Mouse (Mus musculus) embryonic facial prominence, embryonic 14.5 days (tissue): ENCODE results near the gene Thsd7a. TPM values are rescaled to one million over a fixed set of nuclear protein-coding genes. Genes with fewer than 3 reads are reported as not detected.
A peak's percentile ranks its signal among the peaks of the same experiment; 100 is the strongest.

Experiments
- ATAC-seq: fragments of 200-750 bp; cut with Nextera tagmentation; 2 replicates; pipeline ENCODE4 v1.8.0; 2017; ENCODE audit warnings: low read depth, moderate number of reproducible peaks, moderate TSS enrichment
- DNase-seq: peaks from one replicate; pipeline ENCODE4 v3.0.0-alpha.2; 2015; ENCODE audit warnings: low spot score
- H3K27ac ChIP-seq: fragments of 300-500 bp; sonication (generic); replicated peaks from 2 replicates; pipeline ENCODE4 v1.5.1; 2014; ENCODE audit warnings: low read depth, mild to moderate bottlenecking, low read length, moderate library complexity
- H3K27me3 ChIP-seq: fragments of 300-500 bp; sonication (generic); replicated peaks from 2 replicates; pipeline ENCODE4 v1.6.1; 2014; ENCODE audit warnings: low read length; ENCODE audit not compliant: control insufficient read depth, insufficient read depth
- H3K36me3 ChIP-seq: fragments of 300-500 bp; sonication (generic); 2 replicates; pipeline ENCODE4 v1.6.1; 2014; ENCODE audit warnings: low read length, mixed read lengths; ENCODE audit not compliant: control insufficient read depth, insufficient read depth
- H3K4me1 ChIP-seq: fragments of 300-500 bp; sonication (generic); 2 replicates; pipeline ENCODE4 v1.6.1; 2014; ENCODE audit warnings: antibody characterized with exemption, low read length; ENCODE audit not compliant: control insufficient read depth, insufficient read depth
- H3K4me2 ChIP-seq: fragments of 300-500 bp; sonication (generic); 2 replicates; pipeline ENCODE4 v1.6.1; 2014; ENCODE audit warnings: low read depth, mild to moderate bottlenecking, low read length, moderate library complexity, mixed read lengths
- H3K4me3 ChIP-seq: fragments of 300-500 bp; sonication (generic); 2 replicates; pipeline ENCODE4 v1.5.1; 2014; ENCODE audit warnings: low read depth, mild to moderate bottlenecking, low read length
- H3K9ac ChIP-seq: fragments of 300-500 bp; sonication (generic); 2 replicates; pipeline ENCODE4 v1.6.1; 2014; ENCODE audit warnings: low read depth, mild to moderate bottlenecking, low read length, moderate library complexity, mixed read lengths
- H3K9me3 ChIP-seq: fragments of 300-500 bp; sonication (generic); 2 replicates; pipeline ENCODE4 v1.6.1; 2016; ENCODE audit warnings: low read length; ENCODE audit not compliant: control insufficient read depth
- WGBS: fragments of 180-500 bp; shearing (Covaris S2); extraction: QIAGEN DNeasy Blood & Tissue Kit; methylation state at CpG from one replicate; pipeline ENCODE4 v1.1.7; 2014; 5-methylcytosine and 5-hydroxymethylcytosine counted together
- polyA plus RNA-seq: library from polyadenylated mRNA; unstranded; fragments of >200 nt; fragmentation: Nextera tagmentation; extraction: Ambion mirVana; gene quantifications from 2 replicates; pipeline ENCODE4 v1.2.1, GENCODE M21; 2014

Gene Thsd7a
- polyA plus RNA-seq, 1 experiment from 2014 or later: 4.9 TPM

DNA sequence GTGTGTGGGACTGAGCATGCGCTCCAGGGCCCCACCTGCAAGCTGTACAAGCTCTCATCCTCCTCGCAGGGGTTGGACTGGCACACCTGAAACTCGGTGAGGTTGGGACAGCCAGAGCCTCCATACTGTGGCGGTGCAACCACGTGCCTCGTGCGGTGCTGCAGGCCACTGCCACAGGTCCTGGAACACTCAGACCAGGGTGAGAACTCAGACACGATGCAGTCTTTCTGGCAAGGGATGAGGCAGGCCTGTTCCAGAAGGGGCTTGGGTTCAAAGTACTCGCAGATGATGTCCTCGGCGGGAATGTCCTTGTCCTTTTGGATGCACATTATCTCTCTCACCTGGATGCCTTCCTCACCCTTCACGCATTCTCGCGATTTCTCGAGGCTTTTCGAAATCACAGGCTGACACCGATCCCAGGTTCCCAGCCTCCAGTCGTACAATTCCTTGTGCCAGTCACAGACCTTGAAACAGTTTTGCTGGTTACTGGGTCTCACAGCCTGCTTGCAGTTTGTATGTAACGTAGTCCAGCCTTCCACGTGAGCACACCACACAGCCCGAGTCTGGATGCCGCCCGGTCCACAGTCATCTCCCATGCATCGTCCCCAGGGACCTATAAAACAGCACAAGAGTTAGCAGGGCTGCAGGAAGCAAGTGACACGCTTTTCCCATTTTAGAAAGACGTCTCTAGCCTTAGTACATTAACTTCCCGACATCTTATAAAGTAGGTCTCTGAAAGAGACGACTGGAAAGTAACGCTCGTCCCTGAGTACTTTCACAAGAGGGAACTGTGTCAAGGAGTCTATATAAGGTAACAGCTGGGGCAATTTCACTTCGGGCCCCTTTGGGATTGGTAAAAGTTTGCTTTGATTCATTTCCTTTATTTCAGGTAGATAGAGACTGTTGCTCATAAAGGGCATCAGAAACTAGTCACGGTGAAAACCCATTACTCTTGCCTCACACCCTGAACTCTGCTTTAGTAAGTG lies 193.8 kb downstream of the Thsd7a start:
- Histone ChIP-seq H3K36me3 (no peaks in the 10 kb centered on the region), H3K27me3 (no peaks in the 10 kb centered on the region), H3K9ac (no peak overlapping the region), H3K9me3 (no peaks in the 10 kb centered on the region), H3K4me1 (no peaks in the 10 kb centered on the region), H3K4me3 (no peak overlapping the region), H3K4me2 (no peak overlapping the region), H3K27ac (no peak overlapping the region)
- 83% methylated on average over 32 of the region's 32 CpGs for WGBS
- no peak for DNase-seq
- no peak for ATAC-seq

DNA sequence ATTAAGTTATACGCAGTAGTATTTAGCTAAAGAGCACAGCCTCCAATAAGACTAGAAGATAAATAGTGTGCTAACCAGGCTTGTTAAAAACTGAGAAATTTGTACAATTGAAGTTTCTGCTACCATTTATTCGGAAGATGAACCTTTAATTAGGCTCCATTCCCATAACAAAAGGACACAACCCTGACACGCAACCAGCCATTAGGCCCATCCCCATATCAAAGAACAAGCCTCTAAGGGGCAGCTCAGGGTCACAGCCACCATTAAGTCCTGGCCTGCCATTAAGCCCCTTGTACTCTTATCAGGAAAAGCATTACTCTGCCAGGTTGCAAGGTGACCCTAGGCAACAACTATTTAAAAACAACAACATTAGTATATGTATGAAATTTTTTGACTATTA lies 198.0 kb downstream of the Thsd7a start:
- ATAC-seq (no peak), DNase-seq (no peak)
- Histone ChIP-seq H3K9me3 (no peaks in the 10 kb centered on the region), H3K27me3 (no peaks in the 10 kb centered on the region), H3K36me3 (no peaks in the 10 kb centered on the region), H3K4me1 (no peaks in the 10 kb centered on the region), H3K9ac (no peak overlapping the region), H3K4me2 (no peak overlapping the region), H3K27ac (no peak overlapping the region), H3K4me3 (no peak overlapping the region)
- WGBS: 74% methylated on average over 3 of the region's 3 CpGs

DNA sequence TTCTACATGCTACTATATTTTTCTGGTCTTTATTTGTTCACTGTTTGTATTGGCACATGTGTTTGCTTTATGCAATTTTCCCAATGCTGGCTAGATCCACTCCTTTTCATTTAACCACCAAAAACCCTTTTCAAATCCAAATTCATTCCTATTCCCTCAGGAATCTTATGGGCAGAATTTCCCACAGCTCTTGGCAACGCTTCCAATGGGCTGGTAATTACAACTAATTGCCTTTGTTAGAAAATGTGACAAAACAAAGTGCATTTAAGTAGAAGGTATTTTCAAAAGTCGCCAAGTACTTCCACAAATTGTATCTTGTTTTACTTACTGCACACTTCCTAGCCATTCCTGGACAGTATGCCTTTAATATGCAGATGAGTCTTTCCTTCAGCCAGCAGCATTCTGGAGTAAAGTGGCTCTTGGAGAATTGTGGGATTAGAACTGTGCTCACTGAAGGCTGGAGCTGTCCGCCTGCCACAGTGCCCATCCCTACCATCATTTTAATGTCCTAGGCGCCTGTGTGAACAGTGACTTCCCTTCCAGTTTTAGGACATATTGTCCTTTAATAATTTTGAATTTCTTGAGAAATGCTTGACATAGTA lies 199.1 kb downstream of the Thsd7a start:
- DNase-seq (no peak), ATAC-seq (no peak)
- Histone ChIP-seq H3K9me3 (no peaks in the 10 kb centered on the region), H3K4me2 (no peak overlapping the region), H3K9ac (no peak overlapping the region), H3K4me1 (no peaks in the 10 kb centered on the region), H3K36me3 (no peaks in the 10 kb centered on the region), H3K27ac (no peak overlapping the region), H3K27me3 (no peaks in the 10 kb centered on the region), H3K4me3 (no peak overlapping the region)
- 44% methylated on average over 4 of the region's 4 CpGs for WGBS

DNA sequence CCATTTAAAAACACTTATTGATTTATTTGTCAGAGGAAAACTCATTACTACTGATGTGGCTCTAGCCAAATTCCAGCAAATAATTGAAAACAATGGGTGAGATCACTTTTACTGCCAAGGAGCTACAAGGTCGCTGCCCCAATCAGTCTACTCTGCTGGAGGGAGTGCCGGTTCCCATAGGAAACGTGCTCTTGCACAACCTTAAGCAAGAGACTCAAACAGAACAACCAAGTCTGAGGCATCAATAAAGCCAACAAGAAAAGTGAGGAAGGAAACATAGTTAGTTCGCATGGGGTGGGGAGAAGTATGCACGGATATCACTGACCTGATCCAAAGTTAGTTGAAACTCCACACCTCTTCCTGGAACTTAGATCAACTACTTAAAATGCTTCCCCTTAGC lies 205.1 kb downstream of the Thsd7a start:
- no peaks in the 10 kb centered on the region for H3K4me1 ChIP-seq
- DNase-seq (peak; percentile 20), ATAC-seq (no peak)
- no peak overlapping the region for H3K9ac ChIP-seq
- no peak overlapping the region for H3K4me2 ChIP-seq
- no peaks in the 10 kb centered on the region for H3K36me3 ChIP-seq
- no peak overlapping the region for H3K4me3 ChIP-seq
- no peaks in the 10 kb centered on the region for H3K9me3 ChIP-seq
- no peaks in the 10 kb centered on the region for H3K27me3 ChIP-seq
- WGBS: 46% methylated on average over 5 of the region's 5 CpGs
- no peak overlapping the region for H3K27ac ChIP-seq

DNA sequence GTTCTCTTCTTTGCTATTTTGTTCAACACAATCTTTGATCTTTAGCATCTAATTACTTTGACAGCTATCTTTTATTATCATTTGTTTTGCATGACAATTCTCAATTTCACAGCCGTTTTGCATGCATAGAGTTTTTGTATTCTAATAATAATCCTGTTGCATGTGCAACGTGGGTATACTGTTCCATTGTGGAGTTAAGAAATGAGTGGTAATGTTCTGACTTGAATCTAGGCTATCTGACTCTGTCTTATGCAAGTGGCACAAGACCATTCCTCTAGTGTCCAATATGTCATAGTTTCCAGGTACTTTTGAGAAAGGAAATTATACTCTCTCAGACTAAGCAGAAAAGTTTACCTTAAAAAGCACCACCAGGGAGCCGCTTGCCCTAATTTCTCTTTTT lies 206.7 kb downstream of the Thsd7a start:
- DNase-seq: no peak
- no peak overlapping the region for H3K27ac ChIP-seq
- no peaks in the 10 kb centered on the region for H3K27me3 ChIP-seq
- H3K36me3 ChIP-seq: no peaks in the 10 kb centered on the region
- no peak overlapping the region for H3K9ac ChIP-seq
- H3K9me3 ChIP-seq: no peaks in the 10 kb centered on the region
- no peak overlapping the region for H3K4me2 ChIP-seq
- no peak overlapping the region for H3K4me3 ChIP-seq
- no peak for ATAC-seq
- H3K4me1 ChIP-seq: no peaks in the 10 kb centered on the region
- WGBS: 67% methylated on average over 3 of the region's 3 CpGs

DNA sequence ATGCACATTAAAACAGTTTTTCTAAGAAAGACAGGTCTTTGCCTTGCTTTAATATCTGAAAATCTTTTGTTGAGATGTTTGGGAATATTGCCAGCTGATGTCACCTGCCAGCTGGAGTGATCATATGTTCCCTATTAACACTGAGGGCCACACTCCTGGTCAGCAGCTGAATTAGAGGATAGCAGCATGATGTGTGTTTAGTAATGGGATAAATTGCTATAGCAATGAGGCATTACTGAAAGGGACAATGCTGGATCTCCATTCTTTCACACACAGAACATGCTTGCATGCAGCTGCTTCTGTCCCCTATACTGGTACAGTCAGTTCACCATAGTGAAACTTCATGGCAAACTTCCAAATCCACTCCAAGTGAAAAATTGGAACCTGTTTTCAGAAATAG lies 230.1 kb downstream of the Thsd7a start:
- peak; percentile 37; the same call in 1 of the 2 replicates for ATAC-seq
- Histone ChIP-seq H3K27ac (no peak overlapping the region), H3K9me3 (no peaks in the 10 kb centered on the region), H3K4me2 (no peak overlapping the region), H3K36me3 (no peaks in the 10 kb centered on the region), H3K9ac (no peak overlapping the region), H3K4me1 (no peaks in the 10 kb centered on the region), H3K27me3 (no peaks in the 10 kb centered on the region), H3K4me3 (no peak overlapping the region)
- DNase-seq: peak; percentile 47

DNA sequence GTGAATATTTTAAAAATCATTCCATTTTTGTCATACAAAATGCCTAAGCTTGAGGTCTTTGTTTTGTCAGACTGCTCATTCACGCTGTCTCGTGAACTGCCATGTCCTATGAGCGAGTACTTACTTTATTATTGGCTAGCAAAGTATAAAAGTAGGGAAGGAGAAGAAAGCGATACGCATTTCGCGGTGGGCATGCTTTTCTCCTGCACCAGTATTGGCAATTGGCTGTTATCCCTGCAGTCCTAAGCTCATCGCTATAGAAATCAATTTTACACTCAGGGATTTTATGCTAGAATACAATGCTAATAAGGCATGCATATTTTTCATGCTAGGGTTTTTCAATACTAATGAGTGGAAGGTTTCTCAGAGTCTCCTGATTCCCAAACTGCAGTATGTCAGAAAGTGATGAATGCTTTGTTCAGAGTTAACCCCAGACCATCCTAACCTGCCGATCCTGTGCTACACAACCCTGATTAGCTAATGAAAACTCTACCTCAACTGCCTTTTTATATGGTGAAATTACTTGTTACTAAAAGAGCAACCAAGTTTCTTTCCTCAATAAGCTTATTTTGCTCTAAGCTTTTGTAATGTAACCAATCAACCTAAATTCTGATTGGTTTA lies 230.8 kb downstream of the Thsd7a start:
- no peak for DNase-seq
- no peaks in the 10 kb centered on the region for H3K36me3 ChIP-seq
- no peaks in the 10 kb centered on the region for H3K4me1 ChIP-seq
- no peak for ATAC-seq
- WGBS: 79% methylated on average over 9 of the region's 9 CpGs
- no peak overlapping the region for H3K4me3 ChIP-seq
- no peaks in the 10 kb centered on the region for H3K27me3 ChIP-seq
- H3K27ac ChIP-seq: no peak overlapping the region
- H3K9ac ChIP-seq: no peak overlapping the region
- H3K9me3 ChIP-seq: no peaks in the 10 kb centered on the region
- H3K4me2 ChIP-seq: no peak overlapping the region

DNA sequence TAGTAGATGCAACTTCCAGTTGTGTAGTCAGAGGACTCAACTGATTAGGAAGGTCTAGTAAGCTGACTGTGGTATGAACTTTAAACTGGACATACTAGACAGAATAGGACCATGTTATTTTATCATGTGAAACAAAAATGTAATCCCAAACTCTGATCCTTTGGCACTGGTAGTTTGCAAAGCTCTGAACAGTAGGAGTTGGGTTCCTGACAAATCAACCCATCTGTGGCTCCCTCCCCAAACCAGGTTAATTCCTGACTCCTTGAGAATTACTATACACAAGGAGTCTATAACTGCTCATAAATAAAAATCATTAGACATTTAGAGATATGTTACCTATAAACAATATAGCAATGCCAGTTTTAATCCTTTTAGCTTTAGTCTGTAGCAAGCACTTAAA lies 231.5 kb downstream of the Thsd7a start:
- Histone ChIP-seq H3K4me2 (no peak overlapping the region), H3K27ac (no peak overlapping the region), H3K4me1 (no peaks in the 10 kb centered on the region), H3K4me3 (no peak overlapping the region), H3K9me3 (no peaks in the 10 kb centered on the region), H3K36me3 (no peaks in the 10 kb centered on the region), H3K27me3 (no peaks in the 10 kb centered on the region), H3K9ac (no peak overlapping the region)
- DNase-seq: no peak
- ATAC-seq: no peak
